Mouse (Mus musculus): ENCODE measurements around the gene Lrmp. TPM values are rescaled to one million over a fixed set of nuclear protein-coding genes. Genes with fewer than 3 reads are reported as not detected.

Lrmp gene
- polyA plus RNA-seq, 1 experiment from 2014 or later, result 15.2 TPM

DNA sequence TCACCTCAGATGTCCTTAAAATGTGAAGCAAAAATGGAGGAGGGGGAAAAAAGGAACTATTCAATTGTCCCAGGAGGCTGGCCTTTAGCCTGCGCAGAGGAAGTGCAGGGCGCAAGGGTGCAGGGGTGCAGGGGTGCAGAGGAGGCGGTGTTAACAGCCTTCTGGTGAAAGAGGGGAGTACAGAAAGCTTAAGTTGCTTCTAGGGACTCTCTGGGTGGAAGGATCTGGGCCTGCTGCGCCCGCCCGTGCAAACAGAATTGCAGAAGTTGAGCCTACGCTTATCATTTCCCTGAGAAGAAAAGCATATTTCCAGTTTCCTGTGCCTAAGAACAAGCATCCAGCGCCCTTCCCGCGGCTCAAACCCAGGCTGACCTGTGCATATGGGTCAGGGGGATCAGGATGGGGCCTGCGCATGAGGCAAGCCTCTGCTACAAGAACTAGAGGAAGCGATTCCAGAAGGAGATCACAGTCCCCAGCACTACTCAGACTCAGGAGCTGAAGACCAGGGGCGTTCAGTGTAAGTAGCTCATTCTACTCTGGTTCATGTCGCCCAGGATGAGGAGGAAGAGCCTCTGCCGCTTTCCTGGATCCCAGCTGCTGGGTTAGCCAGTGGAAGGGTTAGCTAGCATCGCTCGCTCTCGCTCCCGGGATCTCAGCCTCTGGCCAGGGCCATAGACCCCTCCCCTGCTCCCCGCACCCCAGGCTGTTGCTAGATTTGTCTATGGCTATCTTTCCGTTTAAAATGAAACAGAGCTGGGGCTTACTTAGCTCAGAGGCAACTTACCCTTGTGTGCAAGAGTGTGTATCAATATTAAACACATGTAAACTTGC is 6.4 kb downstream of the Lrmp start:
- WGBS, result 67% methylated on average over 21 of the region's 21 CpGs
- H3K4me2 ChIP-seq (replicated peaks; ENCODE audit: low read depth), result no peak overlapping the region
- H3K36me3 ChIP-seq (ENCODE audit: control insufficient read depth, insufficient read depth, low read length), result no peaks in the 10 kb centered on the region
- no peaks in the 10 kb centered on the region for H3K27me3 ChIP-seq (ENCODE audit: control insufficient read depth, insufficient read depth, low read length)
- no peaks in the 10 kb centered on the region for H3K9me3 ChIP-seq (ENCODE audit: control insufficient read depth, low read length)
- no peak overlapping the region for H3K27ac ChIP-seq (replicated peaks)
- H3K9ac ChIP-seq (ENCODE audit: low read length), result no peak overlapping the region
- DNase-seq (ENCODE audit: low spot score) (no peak), ATAC-seq (ENCODE audit: low FRiP score, low TSS enrichment) (no peak)
- no peaks in the 10 kb centered on the region; the same call in 1 of the 2 replicates for H3K4me1 ChIP-seq (replicated peaks; ENCODE audit: control insufficient read depth, insufficient read depth)
- no peak overlapping the region for H3K4me3 ChIP-seq (ENCODE audit: low read depth, low read length)
- TF ChIP-seq CTCF (IDR thresholded peaks at IDR 0.05; ENCODE audit: low read depth), result no peak
- no peak for TF ChIP-seq EP300 (optimal IDR thresholded peaks at IDR 0.05)

DNA sequence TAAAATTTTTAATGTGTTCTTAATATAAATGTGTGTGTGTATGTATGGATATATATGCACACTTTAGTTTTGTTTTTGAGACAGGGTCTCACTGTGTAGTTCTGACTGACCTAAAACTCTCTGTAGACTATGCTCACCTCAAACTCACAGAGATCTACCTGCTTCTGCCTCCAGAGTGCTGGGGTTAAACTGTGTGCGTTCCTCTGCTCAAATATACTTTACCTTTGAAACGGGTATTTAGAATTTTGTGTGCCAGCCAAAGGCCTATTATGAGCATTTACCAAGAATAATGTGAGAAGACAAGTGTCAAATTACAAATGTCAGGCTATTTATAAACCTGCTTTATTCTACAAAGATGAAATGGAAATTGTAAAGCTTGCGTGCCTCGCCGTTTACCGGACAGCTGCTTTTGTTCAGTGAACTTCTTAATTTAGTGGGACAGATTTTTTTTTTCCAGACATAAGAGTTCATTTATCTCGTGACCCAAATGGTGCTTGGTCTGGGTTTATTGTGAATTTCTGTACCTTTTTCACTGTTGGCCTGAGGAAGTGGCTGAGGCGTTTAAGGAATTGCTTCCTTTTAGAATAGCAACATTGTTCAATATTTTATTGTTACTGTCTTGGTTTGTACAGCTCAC is 7.1 kb downstream of the Lrmp start:
- ATAC-seq (ENCODE audit: low FRiP score, low TSS enrichment) (no peak), DNase-seq (ENCODE audit: low spot score) (no peak)
- 44% methylated on average over 8 of the region's 8 CpGs for WGBS
- Histone ChIP-seq H3K4me3 (ENCODE audit: low read depth, low read length) (no peak overlapping the region), H3K4me1 (replicated peaks; ENCODE audit: control insufficient read depth, insufficient read depth) (no peaks in the 10 kb centered on the region; the same call in 1 of the 2 replicates), H3K27ac (replicated peaks) (no peak overlapping the region), H3K27me3 (ENCODE audit: control insufficient read depth, insufficient read depth, low read length) (no peaks in the 10 kb centered on the region), H3K9ac (ENCODE audit: low read length) (no peak overlapping the region), H3K36me3 (ENCODE audit: control insufficient read depth, insufficient read depth, low read length) (no peaks in the 10 kb centered on the region), H3K4me2 (replicated peaks; ENCODE audit: low read depth) (no peak overlapping the region), H3K9me3 (ENCODE audit: control insufficient read depth, low read length) (no peaks in the 10 kb centered on the region)
- TF ChIP-seq EP300 (optimal IDR thresholded peaks at IDR 0.05) (no peak), CTCF (IDR thresholded peaks at IDR 0.05; ENCODE audit: low read depth) (no peak)

DNA sequence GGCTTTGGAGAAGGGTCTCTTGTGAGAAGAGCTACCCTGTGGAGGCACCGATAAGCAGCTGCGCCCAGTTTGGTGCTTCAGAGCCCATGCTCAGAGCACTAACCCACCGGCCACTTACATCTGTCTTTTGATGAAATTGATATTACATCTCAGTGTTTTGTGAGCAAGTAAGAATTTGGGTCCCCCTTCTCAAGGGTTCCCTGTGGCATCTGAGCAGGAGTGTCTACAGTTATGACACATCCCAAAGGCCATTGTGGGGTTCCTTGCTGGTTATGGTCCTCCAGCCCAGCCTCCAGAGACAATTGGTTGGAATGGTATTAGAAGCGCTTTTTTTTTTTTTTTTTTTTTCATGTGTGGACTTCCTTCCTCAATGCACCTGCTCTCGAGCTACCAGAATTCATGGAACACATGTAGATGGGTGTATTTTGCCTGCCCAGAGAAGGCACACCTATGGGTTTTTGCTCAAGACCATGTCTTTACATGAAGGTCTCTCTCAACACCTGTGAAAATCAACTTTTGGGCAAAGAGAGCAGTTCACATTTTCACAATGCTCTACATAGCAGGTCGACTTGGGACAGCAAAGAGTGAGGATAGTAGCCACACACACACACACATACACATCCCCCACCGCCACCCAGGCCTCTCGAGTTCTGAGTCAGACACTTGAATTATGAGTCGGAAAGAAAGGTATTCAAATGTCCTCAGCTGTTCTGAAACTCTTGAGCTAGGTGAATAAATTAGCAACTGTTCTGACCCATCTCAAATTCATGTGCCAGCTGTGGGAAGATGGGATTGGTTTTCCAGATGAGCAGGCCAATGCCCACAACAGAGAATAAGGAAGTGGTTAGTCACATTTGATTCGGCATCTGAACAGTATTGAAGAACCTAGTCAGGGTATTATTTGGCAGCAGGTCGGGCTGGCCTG is 7.9 kb downstream of the Lrmp start:
- Histone ChIP-seq H3K4me2 (replicated peaks; ENCODE audit: low read depth) (no peak overlapping the region), H3K27me3 (ENCODE audit: control insufficient read depth, insufficient read depth, low read length) (no peaks in the 10 kb centered on the region), H3K9me3 (ENCODE audit: control insufficient read depth, low read length) (no peaks in the 10 kb centered on the region), H3K9ac (ENCODE audit: low read length) (no peak overlapping the region), H3K36me3 (ENCODE audit: control insufficient read depth, insufficient read depth, low read length) (no peaks in the 10 kb centered on the region), H3K4me1 (replicated peaks; ENCODE audit: control insufficient read depth, insufficient read depth) (no peaks in the 10 kb centered on the region; the same call in 1 of the 2 replicates), H3K27ac (replicated peaks) (no peak overlapping the region), H3K4me3 (ENCODE audit: low read depth, low read length) (no peak overlapping the region)
- 73% methylated on average over 11 of the region's 11 CpGs for WGBS
- DNase-seq (ENCODE audit: low spot score) (no peak), ATAC-seq (ENCODE audit: low FRiP score, low TSS enrichment) (no peak)
- TF ChIP-seq EP300 (optimal IDR thresholded peaks at IDR 0.05) (no peak), CTCF (IDR thresholded peaks at IDR 0.05; ENCODE audit: low read depth) (no peak)

DNA sequence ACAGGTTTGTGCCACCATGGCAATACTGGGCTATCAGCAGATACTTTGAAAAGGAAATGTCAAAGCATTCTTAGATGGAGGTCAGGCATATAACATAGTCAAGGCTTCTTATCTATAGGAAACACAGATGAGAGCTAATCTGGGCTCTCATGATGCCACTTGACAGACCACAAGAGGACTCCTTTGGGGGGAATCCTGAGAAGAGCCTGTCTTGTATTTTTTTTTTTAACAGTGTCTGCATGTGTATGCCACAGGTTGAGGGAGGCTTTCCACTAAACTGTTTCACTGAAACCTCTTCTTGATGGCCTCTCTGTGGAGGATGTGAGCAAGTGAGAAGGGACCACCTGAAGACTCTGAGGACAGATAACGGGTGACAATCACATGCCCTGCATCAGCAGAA is 9.2 kb downstream of the Lrmp start:
- no peaks in the 10 kb centered on the region; the same call in 1 of the 2 replicates for H3K4me1 ChIP-seq (replicated peaks; ENCODE audit: control insufficient read depth, insufficient read depth)
- no peak overlapping the region for H3K4me2 ChIP-seq (replicated peaks; ENCODE audit: low read depth)
- ATAC-seq (ENCODE audit: low FRiP score, low TSS enrichment) (no peak), DNase-seq (ENCODE audit: low spot score) (no peak)
- WGBS, result 90% methylated on average over 1 of the region's 1 CpGs
- no peak overlapping the region for H3K27ac ChIP-seq (replicated peaks)
- H3K9me3 ChIP-seq (ENCODE audit: control insufficient read depth, low read length), result no peaks in the 10 kb centered on the region
- no peak overlapping the region for H3K4me3 ChIP-seq (ENCODE audit: low read depth, low read length)
- H3K36me3 ChIP-seq (ENCODE audit: control insufficient read depth, insufficient read depth, low read length), result no peaks in the 10 kb centered on the region
- TF ChIP-seq CTCF (IDR thresholded peaks at IDR 0.05; ENCODE audit: low read depth) (no peak), EP300 (optimal IDR thresholded peaks at IDR 0.05) (no peak)
- H3K9ac ChIP-seq (ENCODE audit: low read length), result no peak overlapping the region
- H3K27me3 ChIP-seq (ENCODE audit: control insufficient read depth, insufficient read depth, low read length), result no peaks in the 10 kb centered on the region

DNA sequence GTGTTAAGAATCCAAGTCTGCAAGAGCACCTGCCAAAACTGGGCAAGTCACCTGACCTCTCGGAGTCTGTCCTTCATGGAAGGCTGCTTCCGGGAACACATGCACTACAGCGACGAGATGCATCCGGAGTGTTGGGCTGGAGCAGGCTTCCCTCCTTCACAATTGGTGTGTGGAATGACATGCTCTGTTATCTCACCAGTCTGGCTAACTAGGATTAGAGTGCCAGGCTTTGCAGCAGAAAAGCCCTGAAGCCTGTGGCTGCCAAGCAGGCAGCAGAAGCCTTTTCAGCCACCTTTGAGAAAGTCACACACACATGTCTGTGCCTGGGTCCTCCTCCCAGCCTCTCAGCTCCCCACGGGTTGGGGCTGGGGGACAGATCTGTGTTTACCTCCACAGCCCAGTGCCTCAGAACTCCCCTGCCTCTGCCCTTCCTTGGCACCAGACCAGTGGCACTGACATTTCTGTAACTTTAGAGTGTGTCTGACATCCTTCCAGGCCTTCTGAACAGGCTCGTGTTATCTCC is 10.2 kb downstream of the Lrmp start:
- Histone ChIP-seq H3K4me2 (replicated peaks; ENCODE audit: low read depth) (no peak overlapping the region), H3K27ac (replicated peaks) (no peak overlapping the region), H3K4me1 (replicated peaks; ENCODE audit: control insufficient read depth, insufficient read depth) (no peaks in the 10 kb centered on the region), H3K9ac (ENCODE audit: low read length) (no peak overlapping the region), H3K36me3 (ENCODE audit: control insufficient read depth, insufficient read depth, low read length) (no peaks in the 10 kb centered on the region), H3K27me3 (ENCODE audit: control insufficient read depth, insufficient read depth, low read length) (no peaks in the 10 kb centered on the region), H3K9me3 (ENCODE audit: control insufficient read depth, low read length) (no peaks in the 10 kb centered on the region), H3K4me3 (ENCODE audit: low read depth, low read length) (no peak overlapping the region)
- WGBS, result 46% methylated on average over 7 of the region's 7 CpGs
- no peak for TF ChIP-seq CTCF (IDR thresholded peaks at IDR 0.05; ENCODE audit: low read depth)
- TF ChIP-seq EP300 (optimal IDR thresholded peaks at IDR 0.05), result no peak
- ATAC-seq (ENCODE audit: low FRiP score, low TSS enrichment) (no peak), DNase-seq (ENCODE audit: low spot score) (no peak)

All from stomach, postnatal 0 days (tissue).